Mouse (Mus musculus) forebrain, postnatal 0 days (tissue): ENCODE measurements at regions not wholly inside any gene's neighbourhood (a gene's known extent, or its start where the extent isn't known, plus 50 kb on each side); places are given as distances from the start of the nearest gene placed in this dataset.

ENCODE experiments used
- ATAC-seq: fragments of 200-750 bp; cut with Nextera tagmentation; 2 replicates; pipeline ENCODE4 v1.8.0; 2017; ENCODE audit warnings: mild to moderate bottlenecking, moderate library complexity
- DNase-seq: peaks from one replicate; pipeline ENCODE4 v3.0.0-alpha.2; 2015
- H3K27ac ChIP-seq: fragments of 300-500 bp; sonication (generic); 2 replicates; pipeline ENCODE4 v1.5.1; 2014; ENCODE audit warnings: low read depth, mild to moderate bottlenecking, antibody characterized with exemption, low read length, moderate library complexity, mixed read lengths
- H3K27me3 ChIP-seq: fragments of 300-500 bp; sonication (generic); 2 replicates; pipeline ENCODE4 v1.6.1; 2014; ENCODE audit warnings: mild to moderate bottlenecking, low read length, mixed read lengths; ENCODE audit not compliant: insufficient read depth
- H3K36me3 ChIP-seq: fragments of 300-500 bp; sonication (generic); 2 replicates; pipeline ENCODE4 v1.6.1; 2014; ENCODE audit warnings: mild to moderate bottlenecking, moderate library complexity; ENCODE audit not compliant: insufficient read depth
- H3K4me1 ChIP-seq: fragments of 300-500 bp; sonication (generic); 2 replicates; pipeline ENCODE4 v1.6.1; 2014; ENCODE audit warnings: antibody characterized with exemption; ENCODE audit not compliant: insufficient read depth
- H3K4me2 ChIP-seq: fragments of 300-500 bp; sonication (generic); 2 replicates; pipeline ENCODE4 v1.6.1; 2014; ENCODE audit warnings: low read depth, mild to moderate bottlenecking, moderate library complexity
- H3K4me3 ChIP-seq: fragments of 300-500 bp; sonication (generic); 2 replicates; pipeline ENCODE4 v1.5.1; 2014; ENCODE audit warnings: low read depth, low read length, mixed read lengths
- H3K9ac ChIP-seq: fragments of 300-500 bp; sonication (generic); 2 replicates; pipeline ENCODE4 v1.6.1; 2014; ENCODE audit warnings: mild to moderate bottlenecking
- H3K9me3 ChIP-seq: fragments of 300-500 bp; sonication (generic); 2 replicates; pipeline ENCODE4 v1.6.1; 2016; ENCODE audit warnings: low read length
- CTCF ChIP-seq: sonication (generic); IDR thresholded peaks from 2 replicates; pipeline ENCODE4 v1.5.1; 2016; ENCODE audit warnings: antibody characterized with exemption, control low read depth, low read depth
- WGBS: fragments of 180-500 bp; shearing (Covaris S2); extraction: QIAGEN DNeasy Blood & Tissue Kit; methylation state at CpG from one replicate; pipeline ENCODE4 v1.1.7; 2014; 5-methylcytosine and 5-hydroxymethylcytosine counted together

GRCm38 (mm10) chr1:19951680-19952248 is 666.1 kb downstream of the Pkhd1 start:
- TF ChIP-seq CTCF: no peak
- no peak for DNase-seq

GRCm38 (mm10) chr1:19973364-19973763 is 644.5 kb downstream of the Pkhd1 start:
- Histone ChIP-seq H3K9ac (no peak overlapping the region), H3K4me2 (no peak overlapping the region), H3K9me3 (no peaks in the 10 kb centered on the region), H3K27me3 (no peaks in the 10 kb centered on the region), H3K27ac (no peak overlapping the region), H3K4me1 (no peaks in the 10 kb centered on the region), H3K36me3 (no peaks in the 10 kb centered on the region), H3K4me3 (no peak overlapping the region)
- DNase-seq: peak; percentile 49
- peak; percentile 85 for ATAC-seq
- 29% methylated on average over 4 of the region's 4 CpGs for WGBS
- peak; percentile 43 for TF ChIP-seq CTCF

More at GRCm38 (mm10) chr1:19951680-19952248, 666.1 kb downstream of the Pkhd1 start:
- Histone ChIP-seq H3K9me3 (no peaks in the 10 kb centered on the region), H3K27ac (no peak overlapping the region), H3K4me2 (no peak overlapping the region), H3K36me3 (no peaks in the 10 kb centered on the region), H3K27me3 (no peaks in the 10 kb centered on the region), H3K9ac (no peak overlapping the region), H3K4me1 (no peaks in the 10 kb centered on the region), H3K4me3 (no peak overlapping the region)
- ATAC-seq: no peak
- WGBS: 26% methylated on average over 8 of the region's 8 CpGs

GRCm38 (mm10) chr1:19973981-19974380 is 643.9 kb downstream of the Pkhd1 start:
- H3K4me1 ChIP-seq: no peaks in the 10 kb centered on the region
- DNase-seq (no peak), ATAC-seq (no peak)
- H3K9me3 ChIP-seq: no peaks in the 10 kb centered on the region
- no peak overlapping the region for H3K4me3 ChIP-seq
- H3K4me2 ChIP-seq: no peak overlapping the region
- no peak overlapping the region for H3K27ac ChIP-seq
- no peak overlapping the region for H3K9ac ChIP-seq
- H3K27me3 ChIP-seq: no peaks in the 10 kb centered on the region
- 71% methylated on average over 2 of the region's 2 CpGs for WGBS
- no peak for TF ChIP-seq CTCF
- no peaks in the 10 kb centered on the region for H3K36me3 ChIP-seq

GRCm38 (mm10) chr1:19975436-19975835 is 642.4 kb downstream of the Pkhd1 start:
- no peaks in the 10 kb centered on the region for H3K9me3 ChIP-seq
- no peaks in the 10 kb centered on the region; the same call in 1 of the 2 replicates for H3K27me3 ChIP-seq
- no peak for TF ChIP-seq CTCF
- H3K4me1 ChIP-seq: no peaks in the 10 kb centered on the region
- H3K9ac ChIP-seq: no peak overlapping the region
- H3K4me3 ChIP-seq: no peak overlapping the region
- no peak for ATAC-seq
- no peak overlapping the region for H3K27ac ChIP-seq
- no peaks in the 10 kb centered on the region for H3K36me3 ChIP-seq
- H3K4me2 ChIP-seq: no peak overlapping the region
- DNase-seq: no peak

GRCm38 (mm10) chr1:19981189-19981588 is 636.7 kb downstream of the Pkhd1 start:
- Histone ChIP-seq H3K36me3 (no peaks in the 10 kb centered on the region), H3K9ac (no peak overlapping the region), H3K4me1 (0 out of 2 replicates have a peak, but pooled peaks cover 4% of the 10 kb centered on the region), H3K27ac (no peak overlapping the region), H3K27me3 (no peaks in the 10 kb centered on the region; the same call in 1 of the 2 replicates), H3K4me3 (no peak overlapping the region), H3K4me2 (no peak overlapping the region), H3K9me3 (no peaks in the 10 kb centered on the region)
- DNase-seq (no peak), ATAC-seq (no peak)
- TF ChIP-seq CTCF: no peak
- WGBS: 6% methylated on average over 1 of the region's 1 CpGs

- no peak for TF ChIP-seq CTCF
- no peak overlapping the region for H3K4me3 ChIP-seq
- ATAC-seq (no peak), DNase-seq (peak; percentile 5)
- no peak overlapping the region for H3K4me2 ChIP-seq
- H3K9ac ChIP-seq: no peak overlapping the region
- no peaks in the 10 kb centered on the region for H3K36me3 ChIP-seq
- H3K27me3 ChIP-seq: no peaks in the 10 kb centered on the region; the same call in 1 of the 2 replicates
- WGBS: 35% methylated on average over 3 of the region's 3 CpGs
- H3K4me1 ChIP-seq: 0 out of 2 replicates have a peak, but pooled peaks cover 4% of the 10 kb centered on the region
- no peak overlapping the region for H3K27ac ChIP-seq
- H3K9me3 ChIP-seq: no peaks in the 10 kb centered on the region
Observed at GRCm38 (mm10) chr1:19982791-19983190, 635.1 kb downstream of the Pkhd1 start.

- TF ChIP-seq CTCF: no peak
- DNase-seq (no peak), ATAC-seq (no peak)
- Histone ChIP-seq H3K27ac (no peak overlapping the region), H3K27me3 (no peaks in the 10 kb centered on the region; the same call in 1 of the 2 replicates), H3K4me2 (no peak overlapping the region), H3K4me1 (0 out of 2 replicates have a peak, but pooled peaks cover 4% of the 10 kb centered on the region), H3K36me3 (no peaks in the 10 kb centered on the region), H3K4me3 (no peak overlapping the region), H3K9ac (no peak overlapping the region), H3K9me3 (no peaks in the 10 kb centered on the region)
- WGBS: 33% methylated on average over 2 of the region's 2 CpGs
Observed at GRCm38 (mm10) chr1:19983504-19983903, 634.4 kb downstream of the Pkhd1 start.
